Mouse (Mus musculus) kidney, adult 2 months (tissue): ENCODE results near the gene Dnmt1. TPM values are rescaled to one million over a fixed set of nuclear protein-coding genes. Genes with fewer than 3 reads are reported as not detected.

Experiments used
- DNase-seq: peaks from one replicate; pipeline ENCODE4 v3.0.0; 2021
- H3K27ac ChIP-seq: fragments of 200-500 bp; 2 replicates; pipeline ENCODE4 v1.5.1; 2012; ENCODE audit warnings: low read depth, low read length, control low read depth, inconsistent platforms; ENCODE audit not compliant: insufficient read depth
- H3K27me3 ChIP-seq: fragments of 200-500 bp; replicated peaks from 2 replicates; pipeline ENCODE4 v1.6.1; 2012; ENCODE audit warnings: mild to moderate bottlenecking, moderate library complexity, low read length, inconsistent platforms; ENCODE audit not compliant: control insufficient read depth, insufficient read depth
- H3K36me3 ChIP-seq: fragments of 200-500 bp; 2 replicates; pipeline ENCODE4 v1.6.1; 2012; ENCODE audit warnings: mild to moderate bottlenecking, moderate library complexity, low read length, inconsistent platforms; ENCODE audit not compliant: control insufficient read depth, insufficient read depth
- H3K4me1 ChIP-seq: fragments of 200-500 bp; 2 replicates; pipeline ENCODE4 v1.6.1; 2011; ENCODE audit warnings: low read length; ENCODE audit not compliant: control insufficient read depth, insufficient read depth
- H3K4me3 ChIP-seq: fragments of 200-500 bp; 2 replicates; pipeline ENCODE4 v1.5.1; 2011; ENCODE audit warnings: mild to moderate bottlenecking, low read depth, low read length, control low read depth; ENCODE audit not compliant: insufficient read depth
- CTCF ChIP-seq: fragments of 200-500 bp; conservative IDR thresholded peaks from 2 replicates; pipeline ENCODE4 v1.5.1; 2011; ENCODE audit warnings: low read depth, mild to moderate bottlenecking, control low read depth, low read length, moderate library complexity, mixed read lengths; ENCODE audit not compliant: insufficient read depth, insufficient read length
- POLR2A ChIP-seq: fragments of 200-500 bp; IDR thresholded peaks from one replicate; pipeline ENCODE4 v1.6.1; 2011; ENCODE audit warnings: low read depth, low read length, control low read depth
- WGBS: fragments of 180-500 bp; shearing (Covaris S2); methylation state at CpG from one replicate; pipeline ENCODE4 v1.1.7; 2018; 5-methylcytosine and 5-hydroxymethylcytosine counted together
- polyA plus RNA-seq: library from polyadenylated mRNA; depleted of rRNA; stranded (reverse); fragments of >200 nt; gene quantifications from 2 replicates; pipeline ENCODE4 v1.2.3, GENCODE M21; 2012

Gene Dnmt1
- polyA plus RNA-seq, 1 experiment, result 12.5 TPM

- TF ChIP-seq POLR2A, result no peak
- no peak for TF ChIP-seq CTCF
- Histone ChIP-seq H3K36me3 (peaks cover 4% of the 10 kb centered on the region), H3K4me1 (peaks cover 5% of the 10 kb centered on the region; the same call in 1 of the 2 replicates), H3K27ac (no peak overlapping the region), H3K4me3 (no peak overlapping the region), H3K27me3 (no peaks in the 10 kb centered on the region)
- WGBS, result 87% methylated on average over 13 of the region's 13 CpGs
- DNase-seq, result no peak
Observed at GRCm38 (mm10) chr9:20893590-20894343, 65.9 kb downstream of the Dnmt1 start.

GRCm38 (mm10) chr9:20893069-20893468 is 66.6 kb downstream of the Dnmt1 start:
- WGBS, result 70% methylated on average over 5 of the region's 5 CpGs

GRCm38 (mm10) chr9:20892104-20892653 is 67.5 kb downstream of the Dnmt1 start:
- no peak for TF ChIP-seq POLR2A
- TF ChIP-seq CTCF, result no peak
- Histone ChIP-seq H3K4me3 (no peak overlapping the region), H3K27me3 (no peaks in the 10 kb centered on the region), H3K4me1 (peaks cover 4% of the 10 kb centered on the region; the same call in 1 of the 2 replicates), H3K27ac (no peak overlapping the region), H3K36me3 (peaks cover 4% of the 10 kb centered on the region)
- 66% methylated on average over 5 of the region's 5 CpGs for WGBS
- DNase-seq, result no peak

More at GRCm38 (mm10) chr9:20893069-20893468, 66.6 kb downstream of the Dnmt1 start:
- Histone ChIP-seq H3K4me1 (peaks cover 6% of the 10 kb centered on the region; the same call in 1 of the 2 replicates), H3K27me3 (no peaks in the 10 kb centered on the region), H3K36me3 (peaks cover 4% of the 10 kb centered on the region), H3K4me3 (no peak overlapping the region), H3K27ac (no peak overlapping the region)
- no peak for DNase-seq
- TF ChIP-seq CTCF, result no peak

- no peak for DNase-seq
- Histone ChIP-seq H3K36me3 (peaks cover 4% of the 10 kb centered on the region), H3K4me3 (no peak overlapping the region)
Observed at GRCm38 (mm10) chr9:20891339-20892103, 68.2 kb downstream of the Dnmt1 start.

GRCm38 (mm10) chr9:20890411-20890810 is 69.3 kb downstream of the Dnmt1 start:
- H3K36me3 ChIP-seq, result peaks cover 4% of the 10 kb centered on the region

More at GRCm38 (mm10) chr9:20891339-20892103, 68.2 kb downstream of the Dnmt1 start:
- Histone ChIP-seq H3K4me1 (peaks cover 2% of the 10 kb centered on the region; the same call in 1 of the 2 replicates), H3K27ac (no peak overlapping the region), H3K27me3 (no peaks in the 10 kb centered on the region)
- TF ChIP-seq POLR2A (no peak), CTCF (no peak)
- 74% methylated on average over 26 of the region's 26 CpGs for WGBS

GRCm38 (mm10) chr9:20889185-20890141 is 70.2 kb downstream of the Dnmt1 start:
- WGBS, result 80% methylated on average over 29 of the region's 29 CpGs
- no peaks in the 10 kb centered on the region for H3K27me3 ChIP-seq
- peaks cover 4% of the 10 kb centered on the region for H3K36me3 ChIP-seq
- no peak overlapping the region for H3K4me3 ChIP-seq
- TF ChIP-seq POLR2A (no peak), CTCF (no peak)
- H3K4me1 ChIP-seq, result peaks cover 2% of the 10 kb centered on the region; the same call in 1 of the 2 replicates
- DNase-seq, result no peak
- H3K27ac ChIP-seq, result no peak overlapping the region

More at GRCm38 (mm10) chr9:20890411-20890810, 69.3 kb downstream of the Dnmt1 start:
- no peaks in the 10 kb centered on the region for H3K27me3 ChIP-seq
- TF ChIP-seq CTCF, result no peak
- no peak for TF ChIP-seq POLR2A
- WGBS, result 90% methylated on average over 5 of the region's 5 CpGs
- H3K4me1 ChIP-seq, result peaks cover 2% of the 10 kb centered on the region; the same call in 1 of the 2 replicates
- no peak overlapping the region for H3K27ac ChIP-seq
- no peak overlapping the region for H3K4me3 ChIP-seq
- DNase-seq, result no peak
